ENCODE assay signal across 8 mouse cellular contexts in the genomic region with DNA sequence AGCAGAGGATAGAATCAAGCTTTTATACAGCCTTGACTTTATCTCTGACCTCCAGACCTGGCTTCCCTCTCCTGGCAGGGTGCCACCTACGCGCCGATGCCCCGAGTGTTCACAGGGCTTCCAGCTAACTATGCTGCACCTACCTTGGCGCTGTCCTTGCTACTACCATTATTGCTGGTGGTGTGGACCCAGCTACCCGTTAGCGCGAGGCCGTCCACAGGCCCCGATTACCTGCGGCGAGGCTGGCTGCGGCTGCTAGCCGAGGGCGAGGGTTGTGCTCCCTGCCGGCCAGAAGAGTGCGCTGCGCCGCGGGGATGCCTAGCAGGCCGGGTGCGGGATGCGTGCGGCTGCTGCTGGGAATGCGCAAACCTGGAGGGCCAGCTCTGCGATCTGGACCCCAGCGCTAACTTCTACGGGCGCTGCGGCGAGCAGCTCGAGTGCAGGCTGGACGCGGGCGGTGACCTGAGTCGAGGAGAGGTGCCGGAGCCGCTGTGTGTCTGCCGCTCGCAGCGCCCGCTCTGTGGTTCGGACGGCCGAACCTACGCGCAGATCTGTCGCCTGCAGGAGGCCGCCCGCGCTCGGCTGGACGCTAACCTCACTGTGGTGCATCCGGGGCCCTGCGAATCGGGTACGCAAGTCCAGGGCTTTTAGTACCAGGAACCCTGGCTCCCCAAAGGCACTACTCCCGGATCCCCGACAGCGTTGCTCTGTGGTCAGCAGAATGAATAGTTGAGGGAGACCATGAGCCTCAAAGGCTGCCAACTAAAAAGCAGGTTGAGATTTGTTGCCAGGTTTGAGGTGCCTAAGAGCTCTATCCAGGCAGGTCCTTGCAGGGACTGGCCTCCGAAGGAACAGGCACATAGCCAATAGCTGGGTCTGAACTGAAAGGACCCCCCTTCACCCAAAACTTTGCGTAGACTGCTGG. TPM values are rescaled to one million over a fixed set of nuclear protein-coding genes. Genes with fewer than 3 reads are reported as not detected.
DNase-seq lines count a peak whose midpoint lies in the region; ATAC-seq and TF ChIP-seq lines count a peak whose summit lies in the region.

No protein-coding gene starts in this region.

- peaks cover 4% of the 10 kb centered on the region; the same call in 1 of the 2 replicates for H3K4me1 ChIP-seq in intestine, postnatal 0 days (replicated peaks; ENCODE audit: control insufficient read depth, insufficient read depth, low read length)
- peaks cover 39% of the 10 kb centered on the region for H3K4me1 ChIP-seq in liver, embryonic 16.5 days (ENCODE audit: control insufficient read depth, low read depth, low read length)
- peaks cover 39% of the 10 kb centered on the region for H3K4me1 ChIP-seq in neural tube, embryonic 12.5 days

- H3K4me2 ChIP-seq in intestine, postnatal 0 days (replicated peaks; ENCODE audit: low read depth), result peak overlapping the region; percentile 92
- peak overlapping the region; percentile 97 for H3K4me2 ChIP-seq in liver, embryonic 16.5 days (ENCODE audit: low read depth, low read length)
- peak overlapping the region; percentile 98 for H3K4me2 ChIP-seq in neural tube, embryonic 12.5 days (replicated peaks)

- TF ChIP-seq CTCF in left cerebral cortex, adult 2 months (IDR thresholded peaks at IDR 0.05), result peak; percentile 53
- TF ChIP-seq CTCF in intestine, postnatal 0 days (IDR thresholded peaks at IDR 0.05; ENCODE audit: low read depth), result peak; percentile 79

- H3K9me3 ChIP-seq in intestine, postnatal 0 days (ENCODE audit: control insufficient read depth), result no peaks in the 10 kb centered on the region
- H3K9me3 ChIP-seq in liver, embryonic 16.5 days (replicated peaks; ENCODE audit: control insufficient read depth, low read length), result no peaks in the 10 kb centered on the region
- H3K9me3 ChIP-seq in neural tube, embryonic 12.5 days, result no peaks in the 10 kb centered on the region

- peak in 1 of 2 experiments; percentile 52 for DNase-seq in left cerebral cortex, adult 2 months (ENCODE audit: extremely low spot score in 1 of 2, low spot score in 2 of 2)
- no peak for DNase-seq in left cerebral cortex, adult 11 months (ENCODE audit: low spot score)
- peak; percentile 61 to 69 for DNase-seq in cerebellum, postnatal 10 days
- DNase-seq in gastrocnemius, postnatal 10 days, result peak; percentile 76
- peak; percentile 64 for DNase-seq in urinary bladder, adult 2 months (ENCODE audit: low spot score)

- H3K9ac ChIP-seq in intestine, postnatal 0 days (ENCODE audit: low read depth, low read length), result no peak overlapping the region
- H3K9ac ChIP-seq in liver, embryonic 16.5 days (ENCODE audit: low read depth, low read length), result peak overlapping the region; percentile 33
- peak overlapping the region; percentile 13; the same call in 1 of the 2 replicates for H3K9ac ChIP-seq in neural tube, embryonic 12.5 days

- H3K27ac ChIP-seq in left cerebral cortex, adult 2 months, result peak overlapping the region; percentile 53
- no peak overlapping the region for H3K27ac ChIP-seq in intestine, postnatal 0 days (ENCODE audit: low read depth, low read length)
- H3K27ac ChIP-seq in liver, embryonic 16.5 days (ENCODE audit: low read length), result no peak overlapping the region
- no peak overlapping the region for H3K27ac ChIP-seq in neural tube, embryonic 12.5 days

- H3K27me3 ChIP-seq in intestine, postnatal 0 days (replicated peaks; ENCODE audit: control insufficient read depth, insufficient read depth, low read length), result peaks cover 47% of the 10 kb centered on the region
- peaks cover 63% of the 10 kb centered on the region for H3K27me3 ChIP-seq in liver, embryonic 16.5 days (ENCODE audit: control insufficient read depth, insufficient read depth, low read depth, low read length)
- H3K27me3 ChIP-seq in neural tube, embryonic 12.5 days (replicated peaks), result peaks cover 68% of the 10 kb centered on the region

- no peaks in the 10 kb centered on the region for H3K36me3 ChIP-seq in intestine, postnatal 0 days (ENCODE audit: control insufficient read depth, insufficient read depth)
- H3K36me3 ChIP-seq in liver, embryonic 16.5 days (ENCODE audit: control insufficient read depth, insufficient read depth), result no peaks in the 10 kb centered on the region
- H3K36me3 ChIP-seq in neural tube, embryonic 12.5 days, result no peaks in the 10 kb centered on the region

- WGBS in intestine, postnatal 0 days, result 2% methylated on average over 62 of the region's 62 CpGs
- 1% methylated on average over 62 of the region's 62 CpGs for WGBS in liver, embryonic 16.5 days (ENCODE audit: insufficient replicate concordance)
- under 1% methylated on average over 62 of the region's 62 CpGs for WGBS in neural tube, embryonic 12.5 days

- intact Hi-C loops in left cerebral cortex, adult 2 months (cut with DNase I), result loop anchor here (5.0 to 10.0 kb wide), 4 partner anchors 155 to 468 kb away; a partner anchor contains a TSS

- H3K4me3 ChIP-seq in left cerebral cortex, adult 2 months, result peak overlapping the region; percentile 45
- H3K4me3 ChIP-seq in intestine, postnatal 0 days (ENCODE audit: low read depth, low read length), result peak overlapping the region; percentile 47
- peak overlapping the region; percentile 74 for H3K4me3 ChIP-seq in liver, embryonic 16.5 days (ENCODE audit: low read depth, low read length)
- peak overlapping the region; percentile 27; the same call in 1 of the 2 replicates for H3K4me3 ChIP-seq in neural tube, embryonic 12.5 days

- ATAC-seq in intestine, postnatal 0 days, result no peak
- peak; percentile 28 for ATAC-seq in liver, embryonic 16.5 days (ENCODE audit: low read depth)
- ATAC-seq in neural tube, embryonic 12.5 days (ENCODE audit: low FRiP score, low read depth), result no peak

RNA-seq across cellular contexts. Expression of a gene that starts 1.8 kb away (rescaled TPM):
- 1 to 10 TPM; 4.3 to 5.5 TPM for total RNA-seq in left cerebral cortex, adult 2 months (2021)
- 10 to 100 TPM; 11.4 to 19.2 TPM for total RNA-seq in gastrocnemius, postnatal 10 days (2021)
- polyA plus RNA-seq in intestine, postnatal 0 days (2015; fragmentation: Nextera tagmentation; extraction: Ambion mirVana), result 1.2 and 2.1 TPM in 2 replicates
- polyA plus RNA-seq in liver, embryonic 16.5 days (2015; fragmentation: Nextera tagmentation; extraction: Ambion mirVana), result 0.18 and 0.35 TPM in 2 replicates
- 0.46 and 0.57 TPM in 2 replicates for polyA plus RNA-seq in neural tube, embryonic 12.5 days (2016; fragmentation: Nextera tagmentation; extraction: Ambion mirVana)
- 24.9 and 25.1 TPM in 2 replicates for polyA plus RNA-seq in urinary bladder, adult 2 months (2012; rRNA removed)

RNA-seq across cellular contexts. Expression of a gene that starts 29.5 kb away (rescaled TPM):
- 100 to 1,000 TPM; 120 to 125 TPM for total RNA-seq in left cerebral cortex, adult 2 months (2021)
- total RNA-seq in gastrocnemius, postnatal 10 days (2021), result 10 to 100 TPM; 24.1 to 24.2 TPM
- polyA plus RNA-seq in intestine, postnatal 0 days (2015; fragmentation: Nextera tagmentation; extraction: Ambion mirVana), result 15.1 and 17.5 TPM in 2 replicates
- 2.9 and 3.5 TPM in 2 replicates for polyA plus RNA-seq in liver, embryonic 16.5 days (2015; fragmentation: Nextera tagmentation; extraction: Ambion mirVana)
- 38.3 and 41.2 TPM in 2 replicates for polyA plus RNA-seq in neural tube, embryonic 12.5 days (2016; fragmentation: Nextera tagmentation; extraction: Ambion mirVana)
- 46.3 and 51.2 TPM in 2 replicates for polyA plus RNA-seq in urinary bladder, adult 2 months (2012; rRNA removed)

RNA-seq across cellular contexts. Expression of a gene that starts 31.3 kb away (rescaled TPM):
- total RNA-seq in left cerebral cortex, adult 2 months (2021), result 1 to 10 TPM; 5.2 to 6.1 TPM
- 10 to 100 TPM; 12.4 to 19.5 TPM for total RNA-seq in gastrocnemius, postnatal 10 days (2021)
- polyA plus RNA-seq in intestine, postnatal 0 days (2015; fragmentation: Nextera tagmentation; extraction: Ambion mirVana), result 0.22 and 0.37 TPM in 2 replicates
- not detected in 2 replicates for polyA plus RNA-seq in liver, embryonic 16.5 days (2015; fragmentation: Nextera tagmentation; extraction: Ambion mirVana)
- 0.63 and 0.72 TPM in 2 replicates for polyA plus RNA-seq in neural tube, embryonic 12.5 days (2016; fragmentation: Nextera tagmentation; extraction: Ambion mirVana)
- polyA plus RNA-seq in urinary bladder, adult 2 months (2012; rRNA removed), result 0.99 and 1.1 TPM in 2 replicates
